Comparison of ENCODE assay signal across 19 mouse cellular contexts in genomic region chr3:4866226-4866625, GRCm38 (mm10).
"Had no signal": no experiment of that assay in that cellular context is flagged by ENCODE, and none has a peak within 500 bp of the region (broad histone marks: within the 10 kb centered on the region; RNA-seq: fewer than 3 reads in every experiment).

No protein-coding gene starts in this region.

- H3K27ac ChIP-seq: midbrain, embryonic 10.5 days; midbrain, embryonic 12.5 days; neural tube, embryonic 13.5 days; neural tube, embryonic 15.5 days had no signal

- H3K36me3 ChIP-seq: midbrain, embryonic 10.5 days; midbrain, embryonic 12.5 days; neural tube, embryonic 13.5 days; neural tube, embryonic 15.5 days had no signal

- H3K9ac ChIP-seq: lung, embryonic 14.5 days; midbrain, embryonic 12.5 days; neural tube, embryonic 13.5 days; neural tube, embryonic 15.5 days had no signal

- H3K4me2 ChIP-seq: lung, embryonic 14.5 days; midbrain, embryonic 12.5 days; neural tube, embryonic 13.5 days; neural tube, embryonic 15.5 days had no signal

- H3K9me3 ChIP-seq: midbrain, embryonic 12.5 days; neural tube, embryonic 13.5 days; neural tube, embryonic 15.5 days had no signal

- H3K4me1 ChIP-seq: midbrain, embryonic 10.5 days; midbrain, embryonic 12.5 days; neural tube, embryonic 13.5 days; neural tube, embryonic 15.5 days had no signal

- ATAC-seq: midbrain, embryonic 16.5 days had no signal

- DNase-seq: lung, adult 18-20 months; lung, embryonic 14.5 days; lung, postnatal 14 days; lung, postnatal 4 days; midbrain, embryonic 14.5 days; retina, postnatal 1 day; right cerebral cortex, adult 18-20 months; right cerebral cortex, postnatal 25 days; right cerebral cortex, postnatal 4 days; spleen, adult 18-20 months; thymus, adult 18-20 months; thymus, postnatal 14 days; thymus, postnatal 4 days had no signal

- H3K27me3 ChIP-seq: midbrain, embryonic 12.5 days; neural tube, embryonic 13.5 days; neural tube, embryonic 15.5 days had no signal

- H3K4me3 ChIP-seq: midbrain, embryonic 10.5 days; midbrain, embryonic 12.5 days; myocyte; neural tube, embryonic 13.5 days; neural tube, embryonic 15.5 days had no signal
